Mouse (Mus musculus) heart, adult 10 weeks (tissue): ENCODE results near the gene Nme8. TPM values are rescaled to one million over a fixed set of nuclear protein-coding genes. Genes with fewer than 3 reads are reported as not detected.

Source experiments
- polyA plus RNA-seq: library from polyadenylated mRNA; stranded (reverse); fragments of 350-450 nt; fragmentation: Illumina TruSeq; extraction: RNeasy Lipid Tissue Mini Kit (QIAGEN cat#74804); gene quantifications from one replicate; pipeline ENCODE4 v1.2.3, GENCODE M21; 2014; ENCODE audit warnings: low read depth, low replicate concordance

The Nme8 gene
- polyA plus RNA-seq: not detected

GRCm38 (mm10) chr13:19697790-19698189, at the start of gene Nme8:
Gene Nme8 (minus strand): TSS chr13:19697794.

GRCm38 (mm10) chr13:19622573-19623227, 74.9 kb downstream of the Nme8 start, which contains the start of gene Sfrp4:
Gene Sfrp4 (plus strand): TSS chr13:19623104.

GRCm38 (mm10) chr13:19619216-19619927, 78.2 kb downstream of the Nme8 start, which contains the start of gene Epdr1:
Gene Epdr1 (minus strand): TSS chr13:19619927.

Other genes with a start within 250 kb of the Nme8 start
- 24.0 TPM for gene Epdr1, start 77.9 kb downstream of the Nme8 start, polyA plus RNA-seq
- gene Sfrp4, start 74.7 kb downstream of the Nme8 start, polyA plus RNA-seq: 0.34 TPM
- gene Gpr141, start 126.5 kb upstream of the Nme8 start, polyA plus RNA-seq: 0.13 TPM